Mouse (Mus musculus) G1E-ER4 (cell line): ENCODE results near the gene Zpr1. TPM values are rescaled to one million over a fixed set of nuclear protein-coding genes. Genes with fewer than 3 reads are reported as not detected.

Source experiments
- GATA1 ChIP-seq: IDR thresholded peaks from one replicate; pipeline ENCODE4 v1.8.0; 2012; ENCODE audit warnings: low read length, inconsistent platforms
- polyA plus RNA-seq: library from polyadenylated mRNA; stranded (reverse); fragments of >175 nt; gene quantifications from 2 replicates; pipeline ENCODE4 v1.2.3, GENCODE M21; 2012

Gene Zpr1
- polyA plus RNA-seq = 36.6 and 47.4 TPM in 2 replicates

DNA sequence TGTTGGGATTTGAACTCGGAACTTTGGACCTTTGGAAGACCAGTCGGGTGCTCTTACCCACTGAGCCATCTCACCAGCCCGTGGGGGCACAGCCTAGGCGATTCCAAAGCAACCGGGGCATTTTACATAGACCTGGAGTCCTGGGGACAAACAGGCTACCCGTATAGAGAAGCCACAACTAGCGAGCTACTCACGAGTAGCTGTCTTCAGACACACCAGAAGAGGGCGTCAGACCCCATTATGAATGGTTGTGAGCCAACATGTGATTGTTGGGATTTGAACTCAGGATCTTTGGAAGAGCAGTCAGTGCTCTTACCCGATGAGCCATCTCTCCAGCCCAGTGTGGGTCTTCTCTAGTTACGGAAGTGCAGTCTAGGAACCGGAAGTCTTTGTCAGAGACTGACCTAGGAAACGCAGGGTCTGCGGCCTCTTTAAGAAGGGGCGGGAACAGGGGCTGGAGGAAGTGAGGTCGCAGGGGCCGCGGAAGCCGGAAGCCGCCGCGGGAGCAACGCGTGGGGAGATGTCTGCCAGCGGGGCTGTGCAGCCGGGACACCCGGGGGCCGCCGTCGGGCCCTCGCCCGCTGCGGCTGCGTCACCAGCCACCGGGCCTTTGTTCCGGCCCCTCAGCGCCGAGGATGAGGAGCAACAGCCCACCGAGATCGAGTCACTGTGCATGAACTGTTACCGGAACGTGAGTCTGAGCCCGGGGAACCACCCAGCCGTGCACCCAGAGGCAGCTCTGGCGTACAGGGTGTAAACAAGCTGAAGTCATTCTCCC lies at the start of gene Zpr1:
Gene Zpr1 (plus strand): TSS at position 388 of the 778 bp plus-strand sequence.
- TF ChIP-seq GATA1 = no peak

DNA sequence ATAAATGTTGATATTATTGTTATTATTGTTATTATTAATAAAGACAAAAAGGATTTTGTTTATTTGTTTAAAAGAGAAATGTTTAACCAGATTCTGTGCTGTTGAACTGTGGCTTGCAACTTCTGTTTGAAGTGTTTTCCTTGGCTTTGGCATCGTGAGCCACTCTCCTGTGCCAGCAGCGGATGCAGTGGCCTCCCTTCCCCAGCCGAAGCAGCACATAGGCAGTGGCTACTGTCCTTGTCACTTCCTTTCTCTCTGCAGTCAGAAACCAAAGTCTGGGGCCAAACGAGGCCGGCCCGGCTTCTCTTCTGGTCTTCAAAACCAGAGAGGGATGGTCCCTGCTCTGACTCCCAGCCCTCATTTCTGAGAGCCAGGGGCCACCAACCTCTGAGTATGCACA lies 49.8 kb upstream of the Zpr1 start:
- no peak for TF ChIP-seq GATA1

DNA sequence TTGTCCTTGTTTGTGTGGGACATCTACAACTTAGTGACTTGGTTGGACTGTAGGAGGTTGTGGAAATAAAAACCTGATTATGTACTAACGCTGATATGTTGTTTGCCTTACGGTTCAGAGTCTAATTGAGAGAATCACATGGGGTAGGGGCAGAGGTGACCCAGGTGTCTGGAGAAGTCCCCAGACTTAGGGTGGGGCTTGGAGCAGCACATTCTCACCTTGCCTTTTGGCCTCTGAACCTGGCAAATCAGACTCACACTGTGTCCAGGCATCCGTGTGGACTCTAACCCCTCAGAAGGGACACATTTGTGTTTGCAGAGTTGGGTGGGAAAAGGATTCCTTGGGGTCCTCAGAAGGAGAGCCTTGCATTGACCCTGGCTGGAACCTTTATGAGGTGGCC lies 48.8 kb upstream of the Zpr1 start:
- TF ChIP-seq GATA1 = no peak

DNA sequence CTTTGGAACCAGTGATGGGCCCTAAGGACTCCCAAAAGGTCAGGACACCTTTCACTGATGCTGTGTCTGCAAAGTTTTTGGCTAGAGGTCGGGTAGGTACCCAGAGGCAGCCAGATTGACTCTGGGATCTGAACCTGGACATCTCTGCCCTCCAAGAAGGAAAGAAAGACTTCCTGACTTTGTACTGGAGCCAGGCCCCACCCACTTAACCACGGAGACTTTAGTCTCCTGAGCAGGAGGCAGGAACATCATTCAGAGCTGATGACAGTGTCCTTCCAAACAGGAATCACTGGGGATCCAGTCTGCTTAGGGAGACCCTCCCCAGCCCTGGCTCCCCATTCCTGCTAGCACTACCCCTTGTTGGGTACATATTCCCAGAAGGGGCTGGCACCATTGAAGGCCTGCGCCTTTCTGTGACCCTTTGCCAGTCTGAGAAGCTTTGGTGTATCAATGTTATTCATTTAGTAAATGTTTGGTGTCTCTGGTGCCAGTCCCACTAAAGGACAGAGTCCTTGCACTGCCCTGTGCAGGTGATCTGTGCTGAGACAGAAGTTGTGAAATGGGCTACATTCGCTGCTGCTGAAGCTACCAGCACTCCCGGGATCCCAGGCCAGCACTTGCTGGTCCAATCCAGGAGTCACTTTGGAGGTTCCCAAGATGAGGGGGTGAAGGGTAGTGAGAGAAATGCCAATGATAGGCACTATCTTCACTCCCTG lies 47.8 kb upstream of the Zpr1 start:
- TF ChIP-seq GATA1 = no peak

DNA sequence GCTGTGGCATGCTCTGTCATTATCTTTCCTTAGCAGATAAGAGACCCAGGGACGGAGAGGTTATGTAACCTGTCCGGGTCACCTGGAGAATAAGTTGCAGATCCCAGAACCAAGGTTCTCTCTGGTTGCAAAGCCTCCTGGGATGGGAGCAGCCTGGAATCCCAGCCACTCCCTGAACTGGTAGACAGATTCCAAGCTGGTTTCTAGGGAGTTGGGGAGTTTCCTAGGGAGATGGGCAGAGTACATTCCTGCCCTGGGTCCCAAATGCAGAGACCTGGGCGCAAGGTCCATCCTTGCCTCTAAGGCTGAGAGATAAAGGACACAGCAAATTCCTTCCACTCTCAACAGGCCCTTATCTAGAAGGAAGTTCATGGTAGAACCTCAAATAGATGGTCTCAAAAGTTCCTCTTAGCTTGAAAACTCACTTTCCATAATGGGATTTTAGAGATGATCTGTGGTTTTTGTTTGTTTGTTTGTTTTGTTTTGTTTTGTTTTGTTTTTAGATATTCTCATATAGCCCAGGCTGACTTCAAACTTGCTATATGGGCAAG lies 45.7 kb upstream of the Zpr1 start:
- no peak for TF ChIP-seq GATA1

DNA sequence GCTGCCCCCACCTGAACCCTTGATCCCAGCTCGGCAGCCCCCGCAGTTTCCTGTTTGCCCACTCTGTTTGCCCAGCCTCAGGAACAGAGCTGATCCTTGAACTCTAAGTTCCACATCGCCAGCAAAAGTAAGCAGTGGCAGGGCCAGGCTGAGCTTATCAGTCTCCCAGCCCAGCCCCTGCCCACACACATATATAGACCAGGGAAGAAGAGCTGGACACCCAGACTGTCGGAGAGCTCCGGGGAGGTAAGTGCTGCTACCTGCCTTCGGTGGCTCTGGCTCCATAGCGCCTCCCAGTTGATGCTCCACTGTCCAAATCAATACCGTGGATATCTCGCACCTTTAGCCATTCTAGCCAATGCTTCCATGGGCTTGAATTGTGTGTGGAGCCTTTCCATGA lies 44.4 kb upstream of the Zpr1 start, which contains the start of gene Apoa1:
Gene Apoa1 (plus strand): TSS at position 90 of the 400 bp plus-strand sequence.
- TF ChIP-seq GATA1 = no peak

DNA sequence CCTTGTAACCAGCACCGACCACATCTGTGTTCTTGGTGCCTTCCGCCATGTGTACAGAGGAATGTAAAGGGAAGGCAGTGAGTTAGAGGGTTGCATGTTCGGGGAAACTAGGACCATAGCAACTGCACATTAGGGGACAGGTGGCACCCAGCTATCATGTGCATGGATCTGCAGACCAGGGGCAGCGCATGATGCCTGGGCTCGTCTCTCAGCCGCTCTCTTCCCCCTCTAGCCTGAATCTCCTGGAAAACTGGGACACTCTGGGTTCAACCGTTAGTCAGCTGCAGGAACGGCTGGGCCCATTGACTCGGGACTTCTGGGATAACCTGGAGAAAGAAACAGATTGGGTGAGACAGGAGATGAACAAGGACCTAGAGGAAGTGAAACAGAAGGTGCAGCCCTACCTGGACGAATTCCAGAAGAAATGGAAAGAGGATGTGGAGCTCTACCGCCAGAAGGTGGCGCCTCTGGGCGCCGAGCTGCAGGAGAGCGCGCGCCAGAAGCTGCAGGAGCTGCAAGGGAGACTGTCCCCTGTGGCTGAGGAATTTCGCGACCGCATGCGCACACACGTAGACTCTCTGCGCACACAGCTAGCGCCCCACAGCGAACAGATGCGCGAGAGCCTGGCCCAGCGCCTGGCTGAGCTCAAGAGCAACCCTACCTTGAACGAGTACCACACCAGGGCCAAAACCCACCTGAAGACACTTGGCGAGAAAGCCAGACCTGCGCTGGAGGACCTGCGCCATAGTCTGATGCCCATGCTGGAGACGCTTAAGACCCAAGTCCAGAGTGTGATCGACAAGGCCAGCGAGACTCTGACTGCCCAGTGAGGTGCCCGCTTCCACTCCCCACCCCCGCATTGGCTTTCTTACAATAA lies 43.1 kb upstream of the Zpr1 start:
- no peak for TF ChIP-seq GATA1

DNA sequence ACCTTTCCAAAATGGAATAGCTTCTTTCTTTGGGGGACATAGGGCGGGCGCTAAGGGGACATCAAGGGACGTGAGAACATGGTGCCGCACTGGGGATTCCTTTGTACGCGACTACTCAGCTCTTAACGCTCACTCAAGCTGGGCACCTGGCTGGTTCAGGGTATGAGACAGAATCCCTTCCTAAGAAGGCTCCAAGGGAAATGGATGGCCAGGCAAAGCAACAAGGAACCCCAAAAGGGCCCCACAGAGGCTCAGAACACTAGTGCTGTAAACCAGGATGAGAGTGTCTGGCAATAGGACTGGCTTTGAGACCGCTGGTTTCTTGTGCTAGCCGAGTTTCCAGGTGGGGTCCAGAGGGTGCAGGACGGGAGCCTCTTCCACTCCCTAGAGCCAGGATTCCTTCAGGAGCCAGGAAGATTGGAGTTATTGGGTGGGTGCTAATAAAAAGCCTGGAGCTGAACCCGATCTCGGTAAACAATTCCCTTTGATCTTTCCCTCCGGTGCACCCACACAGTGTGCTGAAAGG lies 42.4 kb upstream of the Zpr1 start:
- no peak for TF ChIP-seq GATA1

DNA sequence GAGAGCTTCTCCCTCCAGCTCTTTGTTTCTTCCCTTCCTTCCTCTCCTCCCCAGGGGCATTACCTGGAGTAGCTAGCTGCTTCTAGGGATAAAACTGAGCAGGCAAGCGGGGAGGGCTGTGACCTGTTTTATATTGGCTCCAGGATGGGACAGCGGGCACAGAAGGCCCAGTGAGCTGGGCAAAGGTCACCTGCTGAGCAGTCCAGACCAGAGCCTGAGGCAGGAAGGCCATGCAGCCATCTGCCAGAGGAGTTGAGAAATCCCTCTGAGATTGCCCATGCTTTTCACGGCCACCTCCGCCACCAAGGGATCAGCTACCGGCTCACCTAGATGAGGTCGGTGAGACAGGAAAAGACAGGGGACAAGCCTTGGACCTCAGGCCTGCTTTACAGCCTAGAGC lies 37.7 kb upstream of the Zpr1 start:
- no peak for TF ChIP-seq GATA1

DNA sequence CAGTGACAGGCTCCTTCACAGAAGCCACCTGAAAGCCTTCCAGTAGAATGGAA lies 37.4 kb upstream of the Zpr1 start, which contains the start of gene Apoc3:
Gene Apoc3 (minus strand): TSS at position 41 of the 53 bp plus-strand sequence.
- TF ChIP-seq GATA1 = no peak

DNA sequence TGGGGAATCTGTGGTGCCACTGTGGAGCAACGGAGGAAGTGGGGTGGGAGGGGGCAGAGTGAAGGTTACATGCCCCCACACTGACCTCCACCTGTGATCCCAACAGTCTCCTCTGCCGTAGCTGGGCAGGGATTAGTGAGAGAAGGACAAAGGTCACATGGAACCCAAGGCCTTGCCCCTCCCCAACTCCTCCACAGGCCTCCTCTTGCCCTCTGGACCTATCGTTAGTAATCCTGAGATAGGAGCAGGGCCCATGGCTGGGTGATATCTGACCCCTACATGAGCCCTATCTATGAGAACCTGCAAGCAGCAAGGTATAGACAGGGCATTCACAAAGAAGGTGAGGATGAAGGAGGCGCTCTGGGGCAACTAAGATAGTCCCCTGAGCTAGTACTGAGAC lies 37.2 kb upstream of the Zpr1 start:
- TF ChIP-seq GATA1 = no peak

DNA sequence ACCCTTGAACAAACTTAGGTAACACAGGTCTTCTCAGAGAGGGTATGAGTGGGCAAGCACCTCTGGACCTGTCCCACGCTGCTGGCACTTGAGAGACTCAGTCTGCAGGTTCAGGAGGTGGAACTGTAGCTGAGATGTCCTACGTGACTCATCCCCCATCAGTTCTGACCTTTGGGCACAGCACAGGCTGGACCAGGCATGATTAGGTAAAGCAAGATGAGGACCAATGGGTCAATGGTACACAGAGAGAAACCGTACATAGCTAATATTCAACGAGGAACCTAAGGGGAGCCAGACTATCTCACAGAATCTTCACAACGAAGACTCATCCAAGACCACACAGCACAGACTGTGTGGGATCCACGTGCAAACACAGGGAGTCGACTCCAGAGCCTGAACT lies 34.0 kb upstream of the Zpr1 start:
- no peak for TF ChIP-seq GATA1

DNA sequence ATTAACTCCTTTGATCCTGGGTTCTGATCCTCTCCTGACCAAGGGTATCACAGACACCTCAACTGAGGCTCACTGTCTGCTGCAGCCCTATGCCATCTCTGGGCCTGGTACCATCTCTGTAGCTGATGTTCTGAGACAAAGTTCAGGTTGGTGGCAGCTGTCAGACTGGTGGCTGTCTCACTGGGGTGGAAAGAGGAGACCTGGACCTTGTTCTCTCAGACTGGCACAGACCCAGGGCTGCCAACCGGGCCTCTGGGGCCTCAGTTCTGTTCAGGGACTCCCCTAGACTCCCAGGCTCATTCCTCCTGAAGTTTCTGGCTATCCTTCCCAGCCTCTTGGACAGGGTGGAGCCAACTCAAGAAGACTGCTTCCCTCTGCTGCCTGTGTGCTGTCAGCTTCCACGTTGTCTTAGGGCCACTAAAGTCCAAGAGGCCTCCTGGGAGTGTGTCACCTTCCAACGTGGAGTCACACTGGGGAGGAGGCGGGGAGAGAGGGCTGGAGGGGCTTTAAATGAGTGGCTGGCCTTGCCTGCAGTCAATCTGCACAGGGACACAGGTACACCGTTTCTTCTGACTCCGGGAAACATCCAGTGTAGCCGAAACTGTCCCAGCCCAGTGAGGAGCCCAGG lies 32.2 kb upstream of the Zpr1 start, which contains the start of gene Apoa4:
Gene Apoa4 (plus strand): TSS at position 171 of the 628 bp plus-strand sequence.
- TF ChIP-seq GATA1 = no peak

DNA sequence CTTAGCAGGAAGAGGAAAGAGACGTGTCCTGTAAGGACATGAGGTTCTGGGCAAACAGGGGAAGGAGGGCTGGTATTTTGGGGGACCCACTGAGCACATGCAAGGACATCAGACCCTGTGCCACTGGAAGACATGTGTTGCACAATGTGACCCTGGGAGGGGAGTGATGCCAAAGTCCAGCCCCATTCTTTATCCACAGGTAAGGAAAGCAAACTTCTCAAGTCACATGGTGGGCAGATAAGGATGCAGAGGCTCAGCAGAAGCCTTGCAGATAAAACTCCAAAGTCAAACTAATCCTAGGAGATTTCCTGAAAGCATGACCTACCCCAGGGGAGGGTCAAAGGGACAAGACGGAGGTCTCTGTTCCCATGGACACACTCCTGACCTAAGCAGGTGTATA lies 31.0 kb upstream of the Zpr1 start:
- no peak for TF ChIP-seq GATA1

DNA sequence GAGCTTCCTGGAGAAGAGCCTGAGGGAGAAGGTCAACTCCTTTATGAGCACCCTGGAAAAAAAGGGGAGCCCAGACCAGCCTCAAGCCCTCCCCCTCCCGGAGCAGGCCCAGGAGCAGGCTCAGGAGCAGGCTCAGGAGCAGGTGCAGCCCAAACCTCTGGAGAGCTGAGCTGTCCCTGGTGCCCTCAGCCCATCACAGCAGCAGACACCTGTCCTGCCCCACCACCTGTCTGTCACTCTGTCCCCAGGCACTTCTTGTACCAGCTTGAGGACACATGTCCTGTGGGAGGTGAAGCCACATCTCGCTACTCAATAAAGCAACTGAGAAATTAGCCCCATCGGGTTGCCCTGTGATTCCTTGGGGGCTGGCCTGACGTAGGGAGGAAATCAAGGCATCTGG lies 29.7 kb upstream of the Zpr1 start:
- TF ChIP-seq GATA1 = no peak

DNA sequence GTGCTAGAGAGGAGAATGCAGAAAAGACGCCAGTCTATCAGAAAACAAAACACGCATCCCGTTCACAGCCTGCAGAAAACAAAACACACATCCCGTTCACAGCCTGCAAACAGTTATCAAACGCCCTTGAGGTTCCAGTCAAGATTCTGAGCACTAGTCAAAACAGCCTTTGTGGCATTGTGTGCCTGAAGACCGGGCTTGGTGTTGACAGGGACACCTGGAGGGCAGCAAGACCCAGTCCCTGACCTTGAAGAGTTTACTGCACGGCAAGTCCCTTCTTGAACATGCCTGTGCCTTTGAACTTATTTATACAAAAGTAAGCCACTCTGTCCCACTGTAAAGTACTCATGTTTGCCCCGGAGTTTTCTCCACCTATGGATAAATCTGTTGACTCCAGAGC lies 29.3 kb upstream of the Zpr1 start:
- no peak for TF ChIP-seq GATA1
